In genomic region chr2:104122505-104123378, GRCm38 (mm10) we compare ENCODE assay signal across 8 mouse cellular contexts. TPM values are rescaled to one million over a fixed set of nuclear protein-coding genes. Genes with fewer than 3 reads are reported as not detected.
DNase-seq lines count a peak whose midpoint lies in the region; ATAC-seq and TF ChIP-seq lines count a peak whose summit lies in the region.

Gene A930018P22Rik (plus strand): TSS chr2:104122769.

- TF ChIP-seq EP300 in stomach, postnatal 0 days (optimal IDR thresholded peaks at IDR 0.05) = no peak

- H3K4me3 ChIP-seq in ES-E14 (ENCODE audit: insufficient read depth in 1 of 2, low read depth in 1 of 2, low read length in 2 of 2, poor library complexity in 1 of 2, severe bottlenecking in 1 of 2) = peak within 1 kb of the TSS; percentile 69 to 83
- H3K4me3 ChIP-seq in forebrain, embryonic 14.5 days (ENCODE audit: low read depth, low read length) = peak within 1 kb of the TSS; percentile 68
- peak within 1 kb of the TSS; percentile 79 for H3K4me3 ChIP-seq in liver, embryonic 16.5 days (ENCODE audit: low read depth, low read length)
- peak within 1 kb of the TSS; percentile 68 for H3K4me3 ChIP-seq in neural tube, embryonic 12.5 days
- peak within 1 kb of the TSS; percentile 75 for H3K4me3 ChIP-seq in stomach, postnatal 0 days (ENCODE audit: low read depth, low read length)

- peak within 1 kb of the TSS; percentile 66 for H3K9ac ChIP-seq in ES-E14 (ENCODE audit: insufficient read depth, low read depth, low read length, poor library complexity, severe bottlenecking)
- H3K9ac ChIP-seq in forebrain, embryonic 14.5 days (ENCODE audit: low read length) = peak within 1 kb of the TSS; percentile 72
- peak within 1 kb of the TSS; percentile 98 for H3K9ac ChIP-seq in liver, embryonic 16.5 days (ENCODE audit: low read depth, low read length)
- peak within 1 kb of the TSS; percentile 69 for H3K9ac ChIP-seq in neural tube, embryonic 12.5 days
- H3K9ac ChIP-seq in stomach, postnatal 0 days (ENCODE audit: low read length) = peak within 1 kb of the TSS; percentile 87

- TF ChIP-seq CTCF in stomach, postnatal 0 days (IDR thresholded peaks at IDR 0.05; ENCODE audit: low read depth) = peak; percentile 28

- intact Hi-C loops in heart, postnatal 14 days (cut with DNase I) = no loop called here

- H3K27ac ChIP-seq in ES-E14 (ENCODE audit: insufficient read depth, low read depth, low read length, poor library complexity, severe bottlenecking) = no peak within 1 kb of the TSS
- no peak within 1 kb of the TSS for H3K27ac ChIP-seq in forebrain, embryonic 14.5 days (ENCODE audit: low read depth, low read length)
- peak within 1 kb of the TSS; percentile 97 for H3K27ac ChIP-seq in liver, embryonic 16.5 days (ENCODE audit: low read length)
- no peak within 1 kb of the TSS for H3K27ac ChIP-seq in neural tube, embryonic 12.5 days
- peak within 1 kb of the TSS; percentile 91 for H3K27ac ChIP-seq in stomach, postnatal 0 days (replicated peaks)

- peak within 1 kb of the TSS; percentile 92 for H3K4me2 ChIP-seq in forebrain, embryonic 14.5 days (ENCODE audit: low read length)
- H3K4me2 ChIP-seq in liver, embryonic 16.5 days (ENCODE audit: low read depth, low read length) = peak within 1 kb of the TSS; percentile 93
- H3K4me2 ChIP-seq in neural tube, embryonic 12.5 days (replicated peaks) = peak within 1 kb of the TSS; percentile 91
- H3K4me2 ChIP-seq in stomach, postnatal 0 days (replicated peaks; ENCODE audit: low read depth) = peak within 1 kb of the TSS; percentile 99

- H3K27me3 ChIP-seq in forebrain, embryonic 14.5 days (replicated peaks; ENCODE audit: control insufficient read depth, insufficient read depth, low read length) = no peaks in the 10 kb centered on the region
- peaks cover 9% of the 10 kb centered on the region for H3K27me3 ChIP-seq in liver, embryonic 16.5 days (ENCODE audit: control insufficient read depth, insufficient read depth, low read depth, low read length)
- peaks cover 12% of the 10 kb centered on the region for H3K27me3 ChIP-seq in neural tube, embryonic 12.5 days (replicated peaks)
- no peaks in the 10 kb centered on the region for H3K27me3 ChIP-seq in stomach, postnatal 0 days (ENCODE audit: control insufficient read depth, insufficient read depth, low read length)

- H3K36me3 ChIP-seq in ES-E14 (ENCODE audit: control insufficient read depth, insufficient read depth, low read length, poor library complexity, severe bottlenecking) = no peaks in the 10 kb centered on the region
- H3K36me3 ChIP-seq in forebrain, embryonic 14.5 days (ENCODE audit: control insufficient read depth, insufficient read depth, low read length) = no peaks in the 10 kb centered on the region
- H3K36me3 ChIP-seq in liver, embryonic 16.5 days (ENCODE audit: control insufficient read depth, insufficient read depth) = peaks cover 4% of the 10 kb centered on the region; the same call in 1 of the 2 replicates
- no peaks in the 10 kb centered on the region for H3K36me3 ChIP-seq in neural tube, embryonic 12.5 days
- H3K36me3 ChIP-seq in stomach, postnatal 0 days (ENCODE audit: control insufficient read depth, insufficient read depth, low read length) = no peaks in the 10 kb centered on the region; the same call in 1 of the 2 replicates

- ATAC-seq in forebrain, embryonic 14.5 days = peak; percentile 97
- ATAC-seq in liver, embryonic 16.5 days (ENCODE audit: low read depth) = peak; percentile 88
- ATAC-seq in neural tube, embryonic 12.5 days (ENCODE audit: low FRiP score, low read depth) = peak; percentile 96
- ATAC-seq in stomach, postnatal 0 days (ENCODE audit: low FRiP score, low TSS enrichment) = peak; percentile 93

- WGBS in forebrain, embryonic 14.5 days = under 1% methylated on average over 64 of the region's 74 CpGs
- WGBS in large intestine, adult 2 months = 2% methylated on average over 74 of the region's 74 CpGs
- under 1% methylated on average over 74 of the region's 74 CpGs for WGBS in liver, embryonic 16.5 days (ENCODE audit: insufficient replicate concordance)
- under 1% methylated on average over 74 of the region's 74 CpGs for WGBS in neural tube, embryonic 12.5 days
- under 1% methylated on average over 68 of the region's 74 CpGs for WGBS in stomach, postnatal 0 days

- H3K9me3 ChIP-seq in ES-E14 (ENCODE audit: control insufficient read depth, insufficient read depth, low read depth, low read length) = no peaks in the 10 kb centered on the region
- H3K9me3 ChIP-seq in forebrain, embryonic 14.5 days (replicated peaks; ENCODE audit: control insufficient read depth, low read length) = no peaks in the 10 kb centered on the region
- H3K9me3 ChIP-seq in liver, embryonic 16.5 days (replicated peaks; ENCODE audit: control insufficient read depth, low read length) = no peaks in the 10 kb centered on the region
- no peaks in the 10 kb centered on the region for H3K9me3 ChIP-seq in neural tube, embryonic 12.5 days
- no peaks in the 10 kb centered on the region for H3K9me3 ChIP-seq in stomach, postnatal 0 days (ENCODE audit: control insufficient read depth, low read length)

- in situ Hi-C loops in ES-E14 (cut with MboI; ENCODE audit: low sequenced_read_pairs in 2 of 2, unreplicated experiment in 2 of 2) = no loop called here

- DNase-seq in ES-E14 (ENCODE audit: low read depth, low spot score) = peak; percentile 93
- peak; percentile 87 for DNase-seq in cerebellum, adult 11 months
- DNase-seq in forebrain, embryonic 14.5 days (ENCODE audit: low spot score) = peak; percentile 94
- DNase-seq in heart, postnatal 14 days = peak; percentile 92 to 96
- DNase-seq in large intestine, adult 2 months (ENCODE audit: low read depth, low spot score) = peak; percentile 47
- peak; percentile 92 for DNase-seq in stomach, postnatal 0 days (ENCODE audit: low spot score)

- H3K4me1 ChIP-seq in ES-E14 (ENCODE audit: control insufficient read depth in 2 of 2, insufficient read depth in 2 of 2, low read length in 2 of 2, poor library complexity in 1 of 2) = peaks cover 2 to 7% of the 10 kb centered on the region in 2 experiments; a peak in 2 of 4 replicates
- no peaks in the 10 kb centered on the region for H3K4me1 ChIP-seq in forebrain, embryonic 14.5 days (ENCODE audit: control insufficient read depth, insufficient read depth, low read length)
- peaks cover 38% of the 10 kb centered on the region for H3K4me1 ChIP-seq in liver, embryonic 16.5 days (ENCODE audit: control insufficient read depth, low read depth, low read length)
- H3K4me1 ChIP-seq in neural tube, embryonic 12.5 days = peaks cover 8% of the 10 kb centered on the region
- no peaks in the 10 kb centered on the region for H3K4me1 ChIP-seq in stomach, postnatal 0 days (replicated peaks; ENCODE audit: control insufficient read depth, insufficient read depth)

TF ChIP-seq in ES-E14, 5 proteins besides CTCF, POLR2A, EP300 and RAD21:
- TF ChIP-seq ZNF384 (IDR thresholded peaks at IDR 0.05; ENCODE audit: low read depth, low read length) (no peak), MAFK (IDR thresholded peaks at IDR 0.05; ENCODE audit: insufficient read depth, low read depth, low read length) (no peak), CHD2 (IDR thresholded peaks at IDR 0.05; ENCODE audit: low read depth, low read length) (no peak), HCFC1 (IDR thresholded peaks at IDR 0.05; ENCODE audit: borderline replicate concordance, insufficient read depth, low read length) (no peak), ZC3H11A (IDR thresholded peaks at IDR 0.05; ENCODE audit: borderline replicate concordance, low read depth, low read length) (no peak)
TF ChIP-seq in ES-E14: peak in this region for 0.

RNA-seq across cellular contexts. Expression of gene A930018P22Rik, which starts in this region (rescaled TPM):
- 0.32 TPM in 1 of 2 replicates, not detected in the other for total RNA-seq in ES-E14 (2012; rRNA removed)
- polyA plus RNA-seq in forebrain, embryonic 14.5 days (2014; fragmentation: Nextera tagmentation; extraction: Ambion mirVana) = not detected in 2 replicates
- total RNA-seq in heart, postnatal 14 days (2021) = under 1 TPM; 0.48 to 0.63 TPM
- polyA plus RNA-seq in large intestine, adult 2 months (2012; rRNA removed) = not detected in 2 replicates
- polyA plus RNA-seq in liver, embryonic 16.5 days (2015; fragmentation: Nextera tagmentation; extraction: Ambion mirVana) = 0.35 and 0.56 TPM in 2 replicates
- polyA plus RNA-seq in neural tube, embryonic 12.5 days (2016; fragmentation: Nextera tagmentation; extraction: Ambion mirVana) = 0.24 and 0.26 TPM in 2 replicates
- polyA plus RNA-seq in stomach, postnatal 0 days (2015; fragmentation: Nextera tagmentation; extraction: Ambion mirVana) = 0.47 and 0.53 TPM in 2 replicates

Comparison
In these comparisons a context has a peak if more than half of its experiments do, and no peak if none do; other contexts are left out.
1. Peak in DNase-seq, H3K4me3 ChIP-seq and H3K9ac ChIP-seq in ES-E14; RNA of the gene not detected or under 1 TPM.
2. Peak in DNase-seq, ATAC-seq, H3K4me3 ChIP-seq, H3K9ac ChIP-seq and H3K4me2 ChIP-seq in forebrain, embryonic 14.5 days; RNA of the gene not detected or under 1 TPM.
3. Peak in DNase-seq in heart, postnatal 14 days; RNA of the gene not detected or under 1 TPM.
4. Peak in DNase-seq in large intestine, adult 2 months; RNA of the gene not detected or under 1 TPM.
5. Peak in ATAC-seq, H3K4me3 ChIP-seq, H3K27ac ChIP-seq, H3K9ac ChIP-seq and H3K4me2 ChIP-seq in liver, embryonic 16.5 days; RNA of the gene not detected or under 1 TPM.
6. Peak in ATAC-seq, H3K4me3 ChIP-seq, H3K9ac ChIP-seq and H3K4me2 ChIP-seq in neural tube, embryonic 12.5 days; RNA of the gene not detected or under 1 TPM.
7. Peak in DNase-seq, ATAC-seq, H3K4me3 ChIP-seq, H3K27ac ChIP-seq, H3K9ac ChIP-seq and H3K4me2 ChIP-seq in stomach, postnatal 0 days; RNA of the gene not detected or under 1 TPM.